ENCODE assay signal across 8 mouse cellular contexts in the genomic region with DNA sequence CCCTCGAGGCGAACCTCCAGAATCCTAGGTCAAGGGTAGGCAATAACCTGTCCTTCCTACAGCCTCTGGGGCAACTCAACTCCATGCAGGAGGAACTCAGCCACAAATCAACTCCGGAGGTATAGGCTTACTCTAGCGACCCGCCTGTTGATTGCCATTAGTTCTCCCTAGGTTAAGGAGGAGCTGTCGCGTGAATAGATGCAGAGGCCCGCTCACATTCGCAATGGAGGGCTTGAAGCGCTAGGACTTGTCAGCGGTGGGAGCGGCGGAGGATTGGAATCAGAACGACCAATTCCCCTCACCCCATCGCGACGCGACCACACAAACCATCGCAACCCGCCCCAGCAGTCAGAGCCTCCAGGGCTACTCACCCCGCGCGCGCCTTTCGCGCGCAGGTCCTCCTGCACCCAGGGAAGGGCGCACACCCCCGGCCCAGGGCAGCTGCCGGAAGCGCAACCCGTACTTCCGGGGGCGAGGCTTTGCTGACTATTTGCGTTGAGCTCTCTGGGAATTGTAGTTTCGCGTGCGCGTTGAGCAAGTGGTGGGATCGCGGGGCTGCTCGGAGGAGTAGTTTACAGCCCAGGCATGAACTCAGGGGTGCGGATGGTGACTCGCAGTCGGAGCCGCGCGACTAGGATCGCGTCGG. TPM values are rescaled to one million over a fixed set of nuclear protein-coding genes. Genes with fewer than 3 reads are reported as not detected.
DNase-seq lines count a peak whose midpoint lies in the region; ATAC-seq and TF ChIP-seq lines count a peak whose summit lies in the region.

A gene (minus strand): TSS at position 464 of the 646 bp plus-strand sequence.
A gene (plus strand): TSS at position 514 of the 646 bp plus-strand sequence.

- H3K9me3 ChIP-seq in embryonic facial prominence, embryonic 11.5 days (replicated peaks; ENCODE audit: control insufficient read depth, low read length): no peaks in the 10 kb centered on the region
- no peaks in the 10 kb centered on the region for H3K9me3 ChIP-seq in intestine, postnatal 0 days (ENCODE audit: control insufficient read depth)
- H3K9me3 ChIP-seq in midbrain, embryonic 11.5 days (ENCODE audit: control insufficient read depth, low read length): no peaks in the 10 kb centered on the region

- H3K27me3 ChIP-seq in embryonic facial prominence, embryonic 11.5 days (ENCODE audit: control insufficient read depth, insufficient read depth, low read length): no peaks in the 10 kb centered on the region
- H3K27me3 ChIP-seq in intestine, postnatal 0 days (replicated peaks; ENCODE audit: control insufficient read depth, insufficient read depth, low read length): no peaks in the 10 kb centered on the region
- H3K27me3 ChIP-seq in midbrain, embryonic 11.5 days (ENCODE audit: control insufficient read depth, insufficient read depth, low read length): no peaks in the 10 kb centered on the region

- H3K36me3 ChIP-seq in embryonic facial prominence, embryonic 11.5 days (replicated peaks; ENCODE audit: control insufficient read depth, insufficient read depth, low read depth, low read length): peaks cover 3% of the 10 kb centered on the region
- peaks cover 35% of the 10 kb centered on the region; the same call in 1 of the 2 replicates for H3K36me3 ChIP-seq in intestine, postnatal 0 days (ENCODE audit: control insufficient read depth, insufficient read depth)
- peaks cover 2% of the 10 kb centered on the region; the same call in 1 of the 2 replicates for H3K36me3 ChIP-seq in midbrain, embryonic 11.5 days (ENCODE audit: control insufficient read depth, insufficient read depth, low read length)

- intact Hi-C loops in left cerebral cortex, postnatal 4 days (cut with DNase I): no loop called here

- peak; percentile 86 for ATAC-seq in embryonic facial prominence, embryonic 11.5 days (replicated peaks; ENCODE audit: insufficient number of reproducible peaks, low FRiP score, low TSS enrichment, low read depth)
- ATAC-seq in granulocyte monocyte progenitor cell, adult 5-6 weeks (replicated peaks; ENCODE audit: poor library complexity, severe bottlenecking): peak; percentile 93
- peak; percentile 72 for ATAC-seq in intestine, postnatal 0 days
- ATAC-seq in midbrain, embryonic 11.5 days (ENCODE audit: low FRiP score): peak; percentile 89

- H3K4me2 ChIP-seq in embryonic facial prominence, embryonic 11.5 days (ENCODE audit: low read depth, low read length): peak within 1 kb of the TSS; percentile 65
- peak within 1 kb of the TSS; percentile 83 for H3K4me2 ChIP-seq in intestine, postnatal 0 days (replicated peaks; ENCODE audit: low read depth)
- peak within 1 kb of the TSS; percentile 73 for H3K4me2 ChIP-seq in midbrain, embryonic 11.5 days

- H3K9ac ChIP-seq in embryonic facial prominence, embryonic 11.5 days (replicated peaks; ENCODE audit: low read length): peak within 1 kb of the TSS; percentile 76
- H3K9ac ChIP-seq in intestine, postnatal 0 days (ENCODE audit: low read depth, low read length): peak within 1 kb of the TSS; percentile 80
- peak within 1 kb of the TSS; percentile 82 for H3K9ac ChIP-seq in midbrain, embryonic 11.5 days (ENCODE audit: low read length)

- H3K4me3 ChIP-seq in embryonic facial prominence, embryonic 11.5 days (ENCODE audit: low read depth, low read length): peak within 1 kb of the TSS; percentile 69
- H3K4me3 ChIP-seq in intestine, postnatal 0 days (ENCODE audit: low read depth, low read length): peak within 1 kb of the TSS; percentile 65
- H3K4me3 ChIP-seq in midbrain, embryonic 11.5 days (ENCODE audit: low read depth, low read length): peak within 1 kb of the TSS; percentile 69

- no peak for TF ChIP-seq CTCF in intestine, postnatal 0 days (IDR thresholded peaks at IDR 0.05; ENCODE audit: low read depth)

- peak; percentile 90 for DNase-seq in 3134 (ENCODE audit: extremely low read depth, insufficient read length, low spot score)
- peak; percentile 84 for DNase-seq in adrenal gland, postnatal 25 days
- peak; percentile 96 for DNase-seq in embryonic facial prominence, embryonic 11.5 days (ENCODE audit: low spot score)
- peak; percentile 84 for DNase-seq in left cerebral cortex, postnatal 4 days
- DNase-seq in midbrain, embryonic 11.5 days (ENCODE audit: low spot score, missing footprints): peak; percentile 99
- DNase-seq in skeletal muscle tissue, adult 2 months (ENCODE audit: low read depth, low spot score): peak; percentile 61

- peaks cover 6% of the 10 kb centered on the region; the same call in 1 of the 2 replicates for H3K4me1 ChIP-seq in embryonic facial prominence, embryonic 11.5 days (ENCODE audit: control insufficient read depth, insufficient read depth, low read length)
- H3K4me1 ChIP-seq in intestine, postnatal 0 days (replicated peaks; ENCODE audit: control insufficient read depth, insufficient read depth, low read length): no peaks in the 10 kb centered on the region
- peaks cover 10% of the 10 kb centered on the region for H3K4me1 ChIP-seq in midbrain, embryonic 11.5 days (ENCODE audit: control insufficient read depth, insufficient read depth, low read length)

- H3K27ac ChIP-seq in embryonic facial prominence, embryonic 11.5 days (replicated peaks; ENCODE audit: low read depth, low read length): peak within 1 kb of the TSS; percentile 68; the same call in 1 of the 2 replicates
- peak within 1 kb of the TSS; percentile 66 for H3K27ac ChIP-seq in intestine, postnatal 0 days (ENCODE audit: low read depth, low read length)
- peak within 1 kb of the TSS; percentile 26 for H3K27ac ChIP-seq in midbrain, embryonic 11.5 days (ENCODE audit: low read depth, low read length)

- WGBS in embryonic facial prominence, embryonic 11.5 days: 2% methylated on average over 51 of the region's 51 CpGs
- 1% methylated on average over 51 of the region's 51 CpGs for WGBS in intestine, postnatal 0 days
- 2% methylated on average over 51 of the region's 51 CpGs for WGBS in midbrain, embryonic 11.5 days

RNA-seq across cellular contexts. Expression of the first gene that starts in this region (rescaled TPM):
- total RNA-seq in adrenal gland, postnatal 25 days (2021): 108 and 138 TPM in 2 replicates
- 46.2 and 56.4 TPM in 2 replicates for polyA plus RNA-seq in embryonic facial prominence, embryonic 11.5 days (2014; fragmentation: Nextera tagmentation; extraction: Ambion mirVana)
- total RNA-seq in granulocyte monocyte progenitor cell, adult 5-6 weeks (2014; fragmentation: Nextera tagmentation): 61.9 and 83.7 TPM in 2 replicates
- total RNA-seq in granulocyte monocyte progenitor cell, adult 5-6 weeks (2017): 25.1 and 41.3 TPM in 2 replicates
- 24.7 and 25.8 TPM in 2 replicates for polyA plus RNA-seq in intestine, postnatal 0 days (2015; fragmentation: Nextera tagmentation; extraction: Ambion mirVana)
- 100 to 1,000 TPM; 152 to 158 TPM for total RNA-seq in left cerebral cortex, postnatal 4 days (2021)
- polyA plus RNA-seq in midbrain, embryonic 11.5 days (2014; fragmentation: Nextera tagmentation; extraction: Ambion mirVana): 50.6 and 57.6 TPM in 2 replicates

RNA-seq across cellular contexts. Expression of the second gene that starts in this region (rescaled TPM):
- total RNA-seq in adrenal gland, postnatal 25 days (2021): 7.2 and 12.6 TPM in 2 replicates
- polyA plus RNA-seq in embryonic facial prominence, embryonic 11.5 days (2014; fragmentation: Nextera tagmentation; extraction: Ambion mirVana): 18.6 and 22.9 TPM in 2 replicates
- 7.1 and 15.7 TPM in 2 replicates for total RNA-seq in granulocyte monocyte progenitor cell, adult 5-6 weeks (2014; fragmentation: Nextera tagmentation)
- 11.8 and 13.7 TPM in 2 replicates for total RNA-seq in granulocyte monocyte progenitor cell, adult 5-6 weeks (2017)
- polyA plus RNA-seq in intestine, postnatal 0 days (2015; fragmentation: Nextera tagmentation; extraction: Ambion mirVana): 5.0 and 5.5 TPM in 2 replicates
- total RNA-seq in left cerebral cortex, postnatal 4 days (2021): 1 to 10 TPM; 7.0 to 8.5 TPM
- 14.4 and 18.4 TPM in 2 replicates for polyA plus RNA-seq in midbrain, embryonic 11.5 days (2014; fragmentation: Nextera tagmentation; extraction: Ambion mirVana)

Comparison
In these comparisons a context has a peak if more than half of its experiments do, and no peak if none do; other contexts are left out.
1. Peak in every context shown above with its lines: DNase-seq, ATAC-seq, H3K4me3 ChIP-seq and H3K27ac ChIP-seq.